Mouse (Mus musculus) erythroid progenitor cell, adult 5-6 weeks (primary cell): Measurements from ENCODE around the gene Serpina1b. TPM values are rescaled to one million over a fixed set of nuclear protein-coding genes. Genes with fewer than 3 reads are reported as not detected.
"Not testable (repeated sequence)": the region's sequence is repeated elsewhere in the genome, so short reads cannot be mapped to it uniquely, and the experiment has no call there.

ENCODE experiments used
- ATAC-seq: replicated peaks from 2 replicates; pipeline ENCODE4 v1.8.0; 2016; ENCODE audit warnings: moderate number of reproducible peaks, mild to moderate bottlenecking, moderate TSS enrichment, inconsistent platforms; ENCODE audit not compliant: poor library complexity, low FRiP score, severe bottlenecking
- total RNA-seq, 2 experiments: library from RNA; stranded (forward) in 1 of 2; stranded (reverse) in 1 of 2; fragments of 150-400 nt in 1 of 2; fragments of 186-747, 209-891 nt in 1 of 2; gene quantifications; 2 replicates each; pipeline versions ENCODE4 v1.2.3 to v1.2.4; 2015 to 2017; ENCODE audit warnings: low replicate concordance in 2 of 2

The Serpina1b gene
- total RNA-seq, 2 experiments from 2014 or later = not detected

- no peak for ATAC-seq
These were observed 124.1 kb downstream of the Serpina1b start for GRCm38 (mm10) chr12:103706113-103706512.

- no peak for ATAC-seq
These were observed 124.6 kb downstream of the Serpina1b start for GRCm38 (mm10) chr12:103705547-103705946.

- ATAC-seq = no peak
These were observed 129.9 kb downstream of the Serpina1b start for GRCm38 (mm10) chr12:103700144-103700750.

- no peak for ATAC-seq
These were observed 134.7 kb downstream of the Serpina1b start, which contains the start of gene Serpina1f for GRCm38 (mm10) chr12:103695429-103695828. Gene Serpina1f, minus strand, starts transcription at chr12:103695529.

GRCm38 (mm10) chr12:103688221-103688814, 141.9 kb downstream of the Serpina1b start:
- no peak for ATAC-seq

GRCm38 (mm10) chr12:103687021-103687420, 143.2 kb downstream of the Serpina1b start:
- no peak for ATAC-seq

- no peak for ATAC-seq
These were observed 144.1 kb downstream of the Serpina1b start for GRCm38 (mm10) chr12:103686050-103686449.

GRCm38 (mm10) chr12:103685386-103685785, 144.8 kb downstream of the Serpina1b start:
- ATAC-seq = no peak

- ATAC-seq = no peak
These were observed 146.4 kb downstream of the Serpina1b start for GRCm38 (mm10) chr12:103683775-103684174.

GRCm38 (mm10) chr12:103681739-103682138, 148.4 kb downstream of the Serpina1b start:
- ATAC-seq = no peak

- ATAC-seq = no peak
These were observed 149.0 kb downstream of the Serpina1b start for GRCm38 (mm10) chr12:103681169-103681568.

- ATAC-seq = not testable (repeated sequence)
These were observed 150.3 kb downstream of the Serpina1b start for GRCm38 (mm10) chr12:103679853-103680252.

Other genes with a start within 250 kb of the Serpina1b start
- gene Serpina10, start 198.9 kb downstream of the Serpina1b start, total RNA-seq (2015; ENCODE audit: low replicate concordance) = not detected in 2 replicates
- gene Serpina10, start 198.9 kb downstream of the Serpina1b start, total RNA-seq (2017; ENCODE audit: low replicate concordance) = not detected in 2 replicates
- gene Serpina6, start 173.2 kb downstream of the Serpina1b start, total RNA-seq (2015; ENCODE audit: low replicate concordance) = not detected in 2 replicates
- not detected in 2 replicates for gene Serpina6, start 173.2 kb downstream of the Serpina1b start, total RNA-seq (2017; ENCODE audit: low replicate concordance)
- not detected in 2 replicates for gene Serpina16, start 154.2 kb downstream of the Serpina1b start, total RNA-seq (2015; ENCODE audit: low replicate concordance)
- gene Serpina16, start 154.2 kb downstream of the Serpina1b start, total RNA-seq (2017; ENCODE audit: low replicate concordance) = not detected in 2 replicates
- not detected in 2 replicates for gene Serpina1f, start 134.8 kb downstream of the Serpina1b start, total RNA-seq (2015; ENCODE audit: low replicate concordance)
- gene Serpina1f, start 134.8 kb downstream of the Serpina1b start, total RNA-seq (2017; ENCODE audit: low replicate concordance) = not detected in 2 replicates
- gene Serpina1d, start 56.8 kb downstream of the Serpina1b start, total RNA-seq (2015; ENCODE audit: low replicate concordance) = not detected in 2 replicates
- not detected in 2 replicates for gene Serpina1d, start 56.8 kb downstream of the Serpina1b start, total RNA-seq (2017; ENCODE audit: low replicate concordance)
- not detected in 2 replicates for gene Serpina1a, start 33.2 kb upstream of the Serpina1b start, total RNA-seq (2015; ENCODE audit: low replicate concordance)
- gene Serpina1a, start 33.2 kb upstream of the Serpina1b start, total RNA-seq (2017; ENCODE audit: low replicate concordance) = not detected in 2 replicates
- not detected in 2 replicates for gene Serpina1c, start 74.5 kb upstream of the Serpina1b start, total RNA-seq (2015; ENCODE audit: low replicate concordance)
- gene Serpina1c, start 74.5 kb upstream of the Serpina1b start, total RNA-seq (2017; ENCODE audit: low replicate concordance) = not detected in 2 replicates
- gene Serpina1e, start 128.6 kb upstream of the Serpina1b start, total RNA-seq (2015; ENCODE audit: low replicate concordance) = not detected in 2 replicates
- gene Serpina1e, start 128.6 kb upstream of the Serpina1b start, total RNA-seq (2017; ENCODE audit: low replicate concordance) = not detected in 2 replicates
- gene Serpina11, start 159.6 kb upstream of the Serpina1b start, total RNA-seq (2015; ENCODE audit: low replicate concordance) = not detected in 2 replicates
- gene Serpina11, start 159.6 kb upstream of the Serpina1b start, total RNA-seq (2017; ENCODE audit: low replicate concordance) = not detected in 2 replicates
- gene Serpina9, start 183.4 kb upstream of the Serpina1b start, total RNA-seq (2015; ENCODE audit: low replicate concordance) = not detected in 2 replicates
- gene Serpina9, start 183.4 kb upstream of the Serpina1b start, total RNA-seq (2017; ENCODE audit: low replicate concordance) = not detected in 2 replicates
- not detected in 2 replicates for gene Serpina12, start 214.1 kb upstream of the Serpina1b start, total RNA-seq (2015; ENCODE audit: low replicate concordance)
- not detected in 2 replicates for gene Serpina12, start 214.1 kb upstream of the Serpina1b start, total RNA-seq (2017; ENCODE audit: low replicate concordance)